Mouse (Mus musculus) gonadal fat pad, adult 2 months (tissue): ENCODE data around the gene 1700034J05Rik. TPM values are rescaled to one million over a fixed set of nuclear protein-coding genes. Genes with fewer than 3 reads are reported as not detected.

Source experiments
- DNase-seq: peaks from one replicate; pipeline ENCODE4 v3.0.0-alpha.2; 2012; ENCODE audit warnings: low read depth
- polyA plus RNA-seq: library from polyadenylated mRNA; depleted of rRNA; stranded (reverse); fragments of >200 nt; gene quantifications from 2 replicates; pipeline ENCODE4 v1.2.3, GENCODE M21; 2012

1700034J05Rik gene
- polyA plus RNA-seq, 1 experiment, result 0.18 TPM

DNA sequence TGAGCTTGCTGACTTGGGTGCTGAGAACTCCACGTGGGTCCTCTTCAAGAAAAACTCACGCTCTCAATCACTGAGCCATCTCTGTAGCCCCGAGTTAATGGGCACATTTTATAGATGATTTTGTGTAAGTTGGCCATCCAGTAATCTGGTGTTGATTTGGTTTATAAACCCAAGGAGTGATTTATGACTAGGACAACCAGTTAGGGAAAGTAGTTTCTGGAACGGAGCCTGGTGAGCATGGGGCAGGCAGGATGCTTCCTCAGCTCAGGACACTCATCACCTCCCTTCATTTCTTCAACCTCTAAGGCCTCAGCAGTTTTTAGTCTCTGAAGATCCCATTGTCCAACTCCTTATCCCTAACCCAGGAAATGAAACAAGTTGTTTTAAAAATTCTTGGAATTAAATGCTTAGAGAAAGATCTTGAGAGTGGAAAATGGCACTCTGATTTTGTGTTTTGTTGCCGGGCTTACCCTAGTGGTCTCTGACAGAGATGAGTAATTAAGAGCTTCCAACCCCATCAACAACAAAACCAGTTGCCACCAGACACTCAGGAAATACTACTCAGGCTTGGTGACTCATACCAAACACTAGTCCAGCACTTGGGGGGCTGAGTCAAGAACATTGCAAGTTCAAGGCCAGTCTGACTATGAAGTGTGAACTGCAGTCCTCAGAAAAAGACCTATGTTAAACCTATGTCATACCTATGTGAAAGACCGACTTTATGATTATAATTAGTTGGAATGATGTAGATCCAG lies 9.4 kb upstream of the 1700034J05Rik start:
- no peak for DNase-seq

DNA sequence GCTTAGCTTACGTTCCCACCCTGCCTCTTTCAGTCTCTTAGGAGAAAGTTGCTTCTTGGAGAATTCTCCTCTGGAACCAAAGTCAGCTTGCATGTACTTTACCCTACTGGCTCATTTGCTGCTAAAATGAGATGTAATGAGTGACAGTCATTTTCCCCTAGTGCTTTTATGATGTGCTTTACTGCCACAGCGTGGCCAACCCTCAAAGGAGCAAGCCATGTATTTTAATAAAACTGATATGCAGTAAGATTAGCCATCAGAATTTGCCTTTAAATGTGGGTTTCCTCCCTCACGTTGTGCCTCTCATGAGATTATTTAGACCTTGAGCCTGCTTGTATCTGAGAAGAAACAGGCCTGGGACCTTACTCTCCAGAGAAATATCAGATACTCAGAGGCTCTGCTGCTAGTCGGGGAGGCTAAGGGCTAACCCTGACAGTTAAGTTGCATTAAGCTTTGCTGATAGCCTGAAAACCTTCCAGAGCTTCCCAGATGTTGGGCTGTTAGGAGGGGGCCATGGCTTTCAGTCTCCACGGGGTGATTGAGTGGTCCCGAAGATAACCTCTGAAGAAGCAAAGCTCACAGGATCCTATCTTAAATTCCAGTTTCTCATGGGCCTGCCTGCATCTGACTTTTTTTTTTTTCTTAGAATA lies 7.7 kb upstream of the 1700034J05Rik start:
- DNase-seq, result no peak

DNA sequence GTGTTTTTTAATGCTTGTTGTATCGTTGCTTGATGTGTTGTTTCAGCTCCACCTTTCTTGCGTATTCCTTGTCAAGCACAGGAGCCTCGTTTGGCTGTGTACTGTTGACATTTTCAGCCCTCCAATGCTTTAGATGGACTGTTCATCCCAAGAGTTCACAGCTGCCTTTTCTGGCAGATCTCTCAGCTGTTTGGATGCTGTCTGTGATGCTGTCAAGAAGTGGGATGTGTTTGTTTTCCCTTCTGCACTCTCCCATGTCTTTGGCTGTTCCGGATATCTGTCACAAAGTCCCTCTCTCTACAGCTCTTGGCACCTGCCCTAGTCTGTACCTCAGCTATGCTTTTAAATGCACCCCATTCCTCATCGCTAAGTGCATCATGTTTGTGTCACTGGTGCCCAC lies 6.7 kb upstream of the 1700034J05Rik start:
- DNase-seq, result no peak

DNA sequence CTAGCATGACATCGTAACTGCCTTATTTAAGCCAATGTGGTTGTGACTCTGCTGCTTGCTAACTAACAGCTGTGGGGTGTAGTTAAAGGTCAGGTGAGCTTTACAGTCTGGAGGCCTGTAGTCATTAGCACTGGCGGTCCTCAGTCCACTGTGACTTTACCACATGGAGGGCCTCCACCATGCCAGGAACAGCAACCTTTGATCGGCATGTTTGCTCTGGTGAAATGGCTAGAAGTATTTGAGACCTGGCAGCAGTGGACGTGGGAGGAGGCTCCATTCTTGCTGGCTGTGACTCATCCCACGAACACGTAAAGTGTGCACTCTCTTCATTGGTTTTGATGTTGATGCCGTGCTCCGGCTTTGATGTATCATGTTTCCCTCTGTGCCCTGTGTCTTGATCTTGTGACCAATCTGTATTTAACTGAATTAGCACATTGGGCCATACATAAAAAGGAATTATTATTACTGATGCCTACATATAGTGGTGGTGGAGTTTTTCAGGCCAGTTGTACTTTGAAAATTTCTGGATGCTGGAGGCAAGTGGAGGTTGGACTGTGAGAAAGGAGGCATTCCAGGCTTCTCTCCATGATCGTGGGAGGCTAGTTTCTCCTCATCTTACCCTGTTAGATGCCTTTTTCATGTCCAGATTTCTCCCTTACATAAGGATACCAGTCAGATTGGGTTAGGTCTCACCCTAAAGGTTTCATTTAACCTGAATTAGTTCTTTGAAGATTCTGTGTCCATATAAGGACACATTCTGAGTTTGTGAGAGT lies 5.9 kb upstream of the 1700034J05Rik start:
- DNase-seq, result no peak

DNA sequence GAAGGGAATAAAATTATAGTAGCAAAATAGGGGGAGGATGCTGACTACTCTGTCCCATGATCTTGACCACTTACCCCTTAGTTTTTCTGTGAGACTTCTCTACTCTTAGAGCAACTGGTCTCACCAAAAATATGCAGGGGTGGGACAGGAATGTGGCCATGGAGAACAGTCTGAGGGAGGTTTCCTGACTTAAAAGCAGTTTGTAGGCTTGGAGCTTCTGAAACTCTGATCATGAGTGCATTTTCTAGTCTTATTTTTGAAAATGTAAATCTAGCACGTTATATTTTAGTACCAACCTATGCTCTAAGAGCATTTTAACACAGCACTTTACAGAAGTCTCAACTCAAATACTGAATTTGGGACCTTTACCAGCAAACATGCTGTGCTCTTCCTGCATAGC lies 4.5 kb upstream of the 1700034J05Rik start:
- DNase-seq, result no peak

DNA sequence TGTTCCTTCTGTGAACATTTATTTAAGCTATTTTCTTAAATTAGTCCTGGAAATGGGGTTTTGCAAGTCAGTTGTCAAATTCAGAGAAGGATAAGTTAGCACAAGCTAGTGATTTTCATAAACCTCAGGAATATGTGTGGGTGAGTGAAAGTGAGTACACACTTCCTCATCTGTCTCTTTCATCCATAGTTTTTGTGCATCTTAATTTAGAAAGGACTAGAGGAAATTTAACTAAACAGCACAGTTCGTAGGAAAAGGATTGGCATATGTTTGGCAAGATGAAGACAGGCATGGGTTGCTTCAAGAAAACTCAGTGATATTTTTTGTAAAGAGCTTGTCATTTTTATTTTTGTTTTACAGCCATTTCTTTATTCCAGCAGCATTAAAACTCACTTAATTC lies 2.7 kb upstream of the 1700034J05Rik start:
- DNase-seq, result no peak

DNA sequence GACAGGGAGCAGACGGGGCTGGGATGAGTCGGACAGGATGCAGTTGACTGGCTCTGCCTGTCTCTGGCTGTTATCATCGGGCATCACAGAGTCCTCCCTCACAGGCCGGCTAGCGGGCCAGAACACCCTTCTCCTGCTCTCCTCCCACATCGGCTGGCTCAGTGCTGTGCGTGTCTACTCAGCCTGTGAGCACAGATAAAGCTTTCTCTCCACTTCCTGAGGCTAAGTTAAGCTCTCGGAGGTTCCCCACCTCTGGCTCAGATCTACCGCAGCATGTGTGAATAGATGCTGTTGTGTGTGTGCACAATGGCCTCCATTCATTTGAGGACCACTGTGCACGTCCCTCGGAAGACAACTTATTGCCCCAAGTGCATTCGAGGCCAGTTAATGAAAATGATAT lies 1.7 kb upstream of the 1700034J05Rik start:
- no peak for DNase-seq

DNA sequence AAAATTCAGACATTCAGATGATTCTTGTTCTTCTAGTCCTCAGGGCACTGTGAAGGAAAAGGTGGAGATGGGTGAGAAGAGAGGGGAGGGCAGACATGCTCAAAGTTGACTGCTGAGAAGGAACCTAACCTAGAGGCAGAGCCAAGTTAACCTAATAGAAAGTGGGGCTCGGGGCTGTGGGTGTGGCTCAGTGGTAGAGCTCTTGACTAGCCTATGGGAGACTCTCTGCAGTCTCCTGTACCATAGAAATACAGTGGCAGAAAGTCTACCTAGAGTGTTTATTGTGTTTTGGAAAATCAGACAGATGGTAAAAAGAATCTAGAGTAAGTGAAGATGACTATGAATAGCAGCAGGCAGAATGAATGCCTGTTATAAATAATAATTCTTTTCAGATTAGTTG lies 1.3 kb upstream of the 1700034J05Rik start:
- DNase-seq, result no peak

DNA sequence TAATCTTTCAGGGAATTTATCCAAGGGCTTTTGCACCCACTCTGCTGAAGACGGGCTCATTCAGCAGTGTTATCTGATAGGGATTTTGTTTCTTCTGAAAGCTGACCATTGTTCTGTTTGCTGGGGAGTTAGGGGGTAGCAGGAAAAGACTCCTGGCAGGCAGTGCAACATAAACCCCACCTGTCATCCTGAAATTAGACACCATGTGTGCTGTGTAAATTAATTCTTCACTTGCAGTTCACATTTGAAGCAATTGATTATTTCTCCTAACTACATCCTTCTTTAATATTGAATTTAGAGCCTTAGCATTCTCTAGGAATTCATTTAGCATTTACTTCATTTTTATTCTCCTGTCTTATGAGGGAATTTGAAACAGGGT lies 3.8 kb downstream of the 1700034J05Rik start:
- no peak for DNase-seq

DNA sequence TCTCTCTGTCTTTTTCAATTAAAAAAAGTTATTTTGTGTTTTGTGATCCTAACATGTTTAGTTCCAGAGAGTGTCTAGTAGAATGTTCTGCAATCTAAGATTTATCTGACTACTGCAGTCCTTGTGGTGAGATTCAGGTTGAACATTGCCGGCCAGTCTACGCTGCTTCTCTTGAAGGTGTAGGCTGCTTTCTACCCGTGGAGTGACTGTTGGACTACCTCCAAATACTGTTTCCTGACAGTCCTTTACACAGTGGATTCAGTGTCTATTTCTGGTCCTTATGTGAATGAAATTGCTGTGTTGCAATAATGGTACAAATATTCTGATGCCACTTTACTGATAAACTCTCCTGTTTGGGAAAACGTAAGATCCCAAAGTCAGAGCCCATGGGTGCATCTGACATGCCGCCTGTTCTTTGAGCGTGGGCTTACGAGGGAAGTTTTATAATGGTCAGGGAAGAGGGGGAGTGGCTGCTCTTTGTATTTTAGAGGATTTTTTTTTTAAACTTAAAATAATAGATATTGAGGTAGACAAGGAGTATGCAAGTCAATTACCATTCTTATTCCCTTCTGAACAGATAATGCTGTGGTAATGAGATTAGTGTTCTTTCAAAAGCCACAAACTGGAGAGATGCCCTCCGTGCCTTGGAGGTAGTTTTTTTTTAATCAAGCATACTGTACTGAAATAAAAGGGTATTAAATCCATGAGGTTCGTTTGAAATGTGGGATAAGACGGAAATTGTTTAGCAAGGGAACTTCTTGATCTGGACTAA lies 4.4 kb downstream of the 1700034J05Rik start:
- no peak for DNase-seq

DNA sequence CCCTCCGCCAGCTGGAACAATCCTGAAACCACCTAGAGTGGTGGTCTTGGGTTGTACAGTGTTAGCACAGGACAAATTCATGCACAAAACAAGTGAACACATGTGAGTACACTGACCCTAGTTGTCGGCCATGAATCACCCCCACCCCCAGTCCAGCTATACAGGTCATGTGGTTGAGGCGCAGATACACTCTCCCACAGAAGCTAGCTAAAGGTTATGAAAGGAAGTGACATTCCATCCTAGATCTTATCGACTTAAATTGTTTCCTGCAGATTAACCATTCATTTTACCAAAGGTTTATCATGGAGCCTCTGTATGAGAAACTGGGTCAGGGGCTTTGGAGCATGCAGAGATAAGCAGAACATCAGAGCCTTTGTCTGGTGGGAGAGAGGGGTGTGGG lies 7.0 kb downstream of the 1700034J05Rik start:
- DNase-seq, result no peak

DNA sequence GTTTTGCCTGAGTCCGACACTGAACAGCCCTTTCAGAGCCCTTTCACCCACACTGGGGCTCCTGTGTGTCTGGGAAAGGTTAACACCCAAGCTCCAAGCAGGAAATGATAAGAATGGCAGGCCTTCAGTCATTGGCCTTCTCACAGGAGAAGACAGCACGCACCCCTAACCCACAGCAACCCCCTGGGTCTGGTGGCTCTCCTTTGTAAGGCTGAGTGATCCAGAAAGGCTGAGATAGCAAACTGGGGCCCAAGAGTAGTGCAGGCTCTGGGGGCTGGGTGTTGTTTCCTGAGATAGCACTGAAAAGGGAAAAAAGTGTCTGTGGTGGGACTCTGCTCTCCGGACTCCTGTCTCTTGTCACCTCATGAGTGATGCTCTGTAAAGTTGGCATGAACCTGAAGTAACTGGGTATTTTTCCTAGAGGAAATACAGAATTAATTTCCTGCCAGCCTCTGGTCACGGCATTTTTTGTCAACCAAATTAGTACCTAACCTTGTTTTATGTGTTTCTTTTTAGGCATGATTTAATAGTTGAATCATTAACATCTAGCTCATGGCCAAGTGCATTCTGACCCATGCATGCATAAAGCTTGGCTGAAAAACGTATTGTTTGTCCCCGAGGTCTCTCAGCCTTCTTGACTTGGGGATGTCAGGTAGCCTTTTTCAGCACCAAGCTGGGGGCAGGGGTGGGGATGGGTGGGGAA lies 7.7 kb downstream of the 1700034J05Rik start:
- no peak for DNase-seq

DNA sequence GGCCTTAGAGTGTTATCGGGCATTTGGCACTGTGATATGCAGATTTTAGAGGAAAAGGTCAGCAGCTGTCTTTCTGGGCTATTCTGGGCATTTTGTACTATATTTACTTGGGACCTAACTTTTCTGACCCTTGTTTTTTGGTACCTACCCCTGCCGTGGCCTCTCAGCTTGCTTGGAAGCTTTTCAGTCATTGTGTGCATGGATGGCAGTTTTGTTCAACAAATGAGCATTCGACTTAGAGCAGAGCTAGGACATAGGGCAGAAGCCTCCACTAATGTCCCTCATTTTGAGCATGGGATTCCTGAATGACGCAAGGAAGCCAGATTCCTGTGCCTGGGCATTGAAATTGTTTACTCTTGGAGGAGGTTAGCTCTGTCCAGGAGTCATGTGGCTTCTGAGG lies 9.4 kb downstream of the 1700034J05Rik start:
- no peak for DNase-seq

DNA sequence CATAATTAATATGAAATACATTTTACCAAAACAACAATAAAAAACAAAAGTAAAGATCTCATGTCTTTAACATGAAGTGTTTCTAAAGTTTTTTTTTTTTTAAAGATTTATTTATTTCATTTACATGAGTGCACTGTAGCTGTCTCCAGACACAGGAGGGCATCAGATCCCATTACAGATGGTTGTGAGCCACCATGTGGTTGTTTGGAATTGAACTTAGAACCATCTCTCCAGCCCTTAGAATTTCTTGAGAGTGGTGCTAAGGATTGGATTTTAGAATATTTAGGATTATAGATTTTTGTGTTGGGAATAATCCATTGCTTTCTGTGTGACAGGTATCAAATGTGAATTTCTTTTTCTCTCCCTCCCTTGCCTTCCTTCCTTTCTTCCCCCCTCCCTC lies 10.2 kb downstream of the 1700034J05Rik start:
- DNase-seq, result no peak

DNA sequence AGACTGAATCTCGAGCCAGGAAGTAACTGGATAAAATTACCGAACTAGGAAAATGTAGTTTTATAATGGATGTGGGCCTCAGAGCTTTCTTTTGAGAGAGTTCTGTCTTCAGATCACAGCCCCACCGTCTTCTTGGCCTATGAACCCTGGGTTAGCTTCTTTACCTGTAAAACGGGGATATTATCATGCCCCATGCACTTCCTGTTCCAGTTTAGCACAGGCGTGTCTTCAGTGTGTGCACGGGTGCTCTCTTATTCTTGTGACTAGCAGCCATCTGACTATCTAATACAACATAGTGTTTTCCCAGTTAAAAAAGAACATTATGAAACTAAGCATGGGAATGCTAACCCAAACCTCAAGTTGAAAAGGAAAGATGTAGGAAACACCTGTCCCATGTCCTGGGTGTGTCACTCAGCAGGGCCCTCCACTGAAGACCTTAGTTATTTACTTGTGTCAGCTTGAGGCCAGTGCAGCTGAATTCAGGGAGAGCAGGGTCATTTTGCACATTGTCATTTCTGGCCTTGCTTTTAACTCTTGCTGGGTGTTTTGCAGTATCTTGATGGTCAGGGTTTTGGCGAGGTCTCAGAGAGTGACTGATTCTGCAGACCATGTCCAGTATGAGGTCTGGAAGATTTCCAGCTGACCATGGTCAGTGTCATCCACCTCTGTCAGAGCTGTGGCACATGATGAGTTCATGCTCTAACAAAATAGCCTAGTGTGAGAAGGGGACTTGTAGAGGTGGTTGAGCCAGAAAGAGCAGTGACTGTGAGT lies 12.5 kb downstream of the 1700034J05Rik start:
- no peak for DNase-seq

DNA sequence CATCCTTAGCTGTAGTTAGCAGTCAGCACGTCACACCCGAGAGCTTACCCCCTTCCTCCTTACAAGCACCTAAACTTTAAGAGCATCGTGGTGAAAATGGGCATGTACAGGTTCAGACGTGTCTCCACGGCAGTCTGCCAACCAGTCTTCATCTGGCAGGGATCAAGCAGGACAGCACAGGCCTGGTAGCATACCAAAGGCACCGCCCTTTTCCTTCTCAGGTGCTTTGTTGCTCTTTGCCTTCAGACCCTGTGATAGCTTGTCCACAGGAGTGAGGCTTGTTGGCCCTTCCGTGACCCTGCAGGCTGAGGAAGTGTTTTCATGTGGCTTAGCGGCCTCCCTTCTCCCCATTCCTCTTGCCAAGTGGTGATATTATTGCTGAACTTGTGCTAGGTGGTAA lies 15.2 kb downstream of the 1700034J05Rik start:
- DNase-seq, result peak; percentile 63

DNA sequence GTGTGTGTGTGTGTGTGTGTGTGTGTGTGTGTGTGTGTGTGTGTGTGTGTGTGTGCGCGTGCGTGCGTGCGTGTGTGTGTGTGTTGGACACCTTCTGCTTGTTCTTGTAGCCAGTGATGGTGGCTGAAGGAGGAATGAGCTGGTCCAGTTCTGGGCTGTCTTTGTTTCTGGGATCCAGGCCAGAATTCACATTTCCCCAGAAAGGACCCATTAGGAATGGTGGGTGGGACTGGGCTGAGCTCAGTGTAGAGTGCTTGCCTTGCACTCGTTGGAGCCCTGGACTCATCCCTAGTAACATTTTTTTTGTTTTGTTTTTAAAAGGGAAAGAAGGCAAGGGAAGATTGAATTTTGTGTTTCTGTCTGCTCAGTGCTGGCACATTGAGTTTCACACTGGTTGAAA lies 18.3 kb downstream of the 1700034J05Rik start:
- DNase-seq, result no peak

DNA sequence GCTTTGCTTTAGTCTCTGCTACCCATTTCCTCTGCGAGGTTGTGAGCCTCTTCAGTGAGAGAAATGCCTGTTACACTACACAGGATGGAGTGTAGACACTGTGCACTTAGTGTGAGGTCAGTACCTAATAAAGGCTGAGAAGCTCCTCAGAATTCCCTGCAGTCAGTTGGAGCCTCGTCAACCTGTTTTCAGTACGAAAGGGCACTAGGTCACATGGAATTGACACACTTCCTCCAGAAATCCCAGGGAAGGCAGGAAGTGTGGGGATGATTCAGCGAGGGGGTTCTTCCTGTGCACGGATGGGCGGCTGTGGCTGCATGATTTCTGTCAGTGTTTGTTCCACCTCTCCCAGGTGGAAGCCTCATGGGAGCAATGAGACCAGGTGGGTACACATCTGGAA lies 21.1 kb downstream of the 1700034J05Rik start:
- DNase-seq, result no peak

DNA sequence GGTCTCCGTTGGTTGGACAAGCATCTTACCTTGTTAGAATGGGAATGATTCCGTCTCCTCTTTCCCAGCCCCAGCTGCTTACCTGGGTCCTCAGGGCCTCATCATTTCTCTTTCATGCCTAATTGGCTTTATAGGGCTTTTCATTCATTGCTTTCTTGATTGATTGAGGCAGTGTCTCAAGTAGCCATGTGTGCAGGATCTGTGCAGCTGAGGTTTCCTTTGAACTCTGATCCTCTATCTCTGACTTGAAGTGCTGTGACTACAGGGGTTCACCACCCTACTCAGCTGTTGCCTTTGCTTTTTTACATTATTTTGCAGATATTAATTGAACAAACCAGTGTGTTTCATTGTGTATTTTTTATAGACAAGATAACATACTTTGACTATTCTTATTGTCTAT lies 25.2 kb downstream of the 1700034J05Rik start:
- DNase-seq, result no peak

DNA sequence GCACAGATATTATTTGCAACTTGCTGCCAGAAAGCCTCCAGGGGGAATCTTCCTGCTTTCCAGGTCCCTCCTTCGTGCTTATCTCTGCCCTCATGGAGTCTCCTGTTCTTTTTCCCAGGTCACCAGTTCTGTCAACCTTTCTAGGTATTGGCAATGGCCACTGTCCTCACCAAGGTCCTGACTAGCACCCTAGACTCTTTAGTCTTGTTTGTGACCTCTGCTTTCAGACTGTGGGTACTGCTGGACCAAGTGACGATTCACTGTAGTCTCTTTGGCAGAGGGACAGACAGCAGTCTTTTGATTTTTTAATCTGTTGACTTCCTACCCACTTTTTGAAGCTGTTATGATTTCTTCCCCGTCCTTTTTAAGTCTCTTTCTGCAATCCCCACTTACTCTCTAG lies 26.1 kb downstream of the 1700034J05Rik start:
- DNase-seq, result no peak
